Mouse (Mus musculus): ENCODE results near the gene Eif4b. TPM values are rescaled to one million over a fixed set of nuclear protein-coding genes. Genes with fewer than 3 reads are reported as not detected.

Gene Eif4b
- total RNA-seq (2021): 100 to 1,000 TPM; 130 to 139 TPM
- long read RNA-seq, experiment 1, transcript Eif4b-201 (15 exons, 3,854 nt): major isoform, 58 of 89 reads
- long read RNA-seq, experiment 1, partial matches to known transcripts: 22 of 89 reads
- long read RNA-seq, experiment 1, other reads (novel, unspliced or antisense): 9 of 89 reads
- long read RNA-seq, experiment 2, transcript Eif4b-201 (15 exons, 3,854 nt): major isoform, 87 of 122 reads
- long read RNA-seq, experiment 2, partial matches to known transcripts: 33 of 122 reads
- long read RNA-seq, experiment 2, other reads (novel, unspliced or antisense): 2 of 122 reads

GRCm38 (mm10) chr15:102073559-102074069, at the start of gene Eif4b:
Gene Eif4b, plus strand, starts transcription at chr15:102073773.
- intact Hi-C loops (cut with DNase I; ENCODE audit: low total_unique reads): no loop called here
- DNase-seq: peak; percentile 100

DNA sequence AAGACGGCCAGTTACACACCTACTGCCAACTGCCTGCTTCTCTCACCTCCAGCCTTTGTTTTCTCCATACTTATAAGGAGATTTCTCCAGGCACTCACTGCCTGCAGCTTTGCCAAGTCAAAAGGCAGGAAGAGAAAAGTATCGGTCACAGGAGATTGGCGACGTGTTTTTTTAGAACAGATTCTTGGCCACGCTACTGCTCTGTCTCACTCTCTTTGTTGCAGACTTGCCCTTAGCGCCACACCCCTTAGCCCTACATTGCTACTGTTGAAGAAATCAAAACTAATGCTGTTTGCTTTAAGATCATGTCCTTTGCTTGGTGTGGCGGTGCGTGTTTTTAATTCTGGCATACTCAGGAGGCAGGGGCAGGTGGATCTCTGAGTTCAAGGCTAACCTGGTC, 49.7 kb upstream of the Eif4b start:
- intact Hi-C loops (cut with DNase I; ENCODE audit: low total_unique reads): no loop called here

DNA sequence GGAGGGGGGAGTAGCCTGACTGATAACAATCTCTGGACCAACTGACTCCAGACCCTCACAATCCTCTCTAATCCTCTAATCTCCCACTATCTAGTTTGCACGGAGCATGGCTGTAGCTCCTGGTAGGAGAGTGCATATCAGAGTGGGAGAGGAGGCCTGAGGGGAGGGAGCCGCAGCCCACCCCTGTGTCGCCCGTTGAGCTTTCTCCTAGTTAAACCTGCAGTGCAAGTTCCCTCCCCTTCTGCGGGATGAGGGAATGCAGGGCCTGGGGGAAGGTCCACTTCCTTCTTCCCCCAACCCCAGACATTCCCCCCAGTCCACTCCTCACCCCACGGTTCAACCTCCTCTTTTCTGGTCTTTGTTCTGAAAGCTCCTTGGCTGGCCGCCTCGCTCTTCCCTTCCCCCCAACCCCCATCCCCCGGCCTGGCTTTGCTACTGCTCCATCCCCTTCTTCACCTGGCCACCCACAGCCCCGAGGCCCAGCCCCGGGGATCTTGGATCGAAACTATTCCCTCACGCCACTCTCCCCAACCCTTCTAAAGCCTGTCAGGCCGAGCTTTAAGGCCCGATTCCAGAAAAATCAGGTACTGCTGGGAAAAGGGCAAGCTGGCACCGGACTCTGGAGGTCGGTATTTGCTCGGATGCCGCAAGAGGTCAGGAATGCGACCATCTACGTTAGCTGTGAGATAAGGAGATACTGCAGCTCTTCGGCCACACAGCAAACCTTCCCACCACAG, 48.3 kb upstream of the Eif4b start:
- intact Hi-C loops (cut with DNase I; ENCODE audit: low total_unique reads): no loop called here
- no peak for DNase-seq

More for the DNA sequence above, 49.7 kb upstream of the Eif4b start:
- no peak for DNase-seq

- intact Hi-C loops (cut with DNase I; ENCODE audit: low total_unique reads): no loop called here
- DNase-seq: no peak
Observed at GRCm38 (mm10) chr15:102026430-102026829, 47.1 kb upstream of the Eif4b start.

GRCm38 (mm10) chr15:102028040-102028439, 45.5 kb upstream of the Eif4b start, which contains the start of gene Krt18:
Gene Krt18, plus strand, starts transcription at chr15:102028180.
- DNase-seq: no peak
- intact Hi-C loops (cut with DNase I; ENCODE audit: low total_unique reads): no loop called here

DNA sequence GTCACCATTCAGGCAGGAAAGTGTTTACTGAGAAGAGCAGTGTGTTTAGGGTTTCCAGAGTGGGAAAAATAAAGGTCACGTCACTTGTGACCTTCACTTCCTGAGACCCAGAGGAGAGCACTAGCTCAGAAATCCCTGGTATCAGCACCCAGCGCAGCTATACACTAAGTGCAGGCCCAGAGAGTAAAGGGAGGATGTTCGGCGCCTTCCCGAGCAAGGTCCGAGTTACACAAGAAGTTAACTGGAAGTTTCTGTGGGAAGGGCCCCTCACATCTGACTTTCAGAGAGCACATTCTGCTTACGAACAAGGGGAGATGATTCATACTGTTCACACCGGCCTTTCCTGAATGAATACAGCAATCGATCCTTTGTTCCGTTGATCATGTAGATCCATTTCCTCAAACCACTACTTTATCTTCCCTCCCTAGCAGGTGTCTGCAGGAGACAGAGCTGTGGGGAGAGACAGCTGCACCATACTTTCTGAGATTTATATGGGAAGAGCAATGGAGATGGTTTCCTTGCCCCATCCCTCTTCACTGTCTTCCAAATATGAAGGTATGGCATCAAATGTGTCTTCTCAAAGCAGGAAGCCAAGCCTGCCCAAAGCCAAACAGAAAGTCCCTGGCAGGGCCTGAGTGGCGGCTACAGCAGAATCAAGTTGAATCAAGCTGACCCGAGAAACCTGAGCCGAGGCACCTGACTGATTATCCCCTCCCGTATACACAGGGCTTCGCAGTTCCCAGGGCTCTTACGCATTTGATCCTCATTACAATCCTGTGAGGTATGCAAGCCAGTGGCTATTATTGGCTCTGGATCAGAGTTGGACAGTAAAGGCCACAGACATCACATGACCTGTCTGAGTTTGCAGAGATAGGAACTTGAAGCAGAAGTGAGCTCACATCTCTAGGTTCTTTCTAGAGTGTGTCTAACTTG, 39.2 kb upstream of the Eif4b start:
- no peak for DNase-seq
- intact Hi-C loops (cut with DNase I; ENCODE audit: low total_unique reads): no loop called here

DNA sequence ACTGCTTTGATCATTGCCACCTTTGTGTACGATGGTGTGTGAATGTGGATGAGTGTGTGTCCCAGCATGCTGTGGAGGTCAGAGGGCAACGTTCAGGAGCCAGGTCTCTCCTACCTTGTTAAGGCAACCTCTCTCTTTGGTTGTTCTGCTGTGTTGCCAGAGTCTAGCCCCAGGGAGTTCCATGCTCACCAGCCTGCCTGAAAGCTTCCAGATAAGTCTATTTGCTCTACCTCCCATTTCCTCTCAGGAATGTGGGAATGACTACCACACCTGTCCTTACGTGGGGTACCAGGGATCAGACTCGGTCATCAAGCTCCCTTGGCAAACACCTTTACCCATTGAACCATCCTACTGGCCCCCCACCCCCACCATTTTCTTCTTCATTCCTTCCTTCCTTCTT, 33.3 kb upstream of the Eif4b start:
- no peak for DNase-seq
- intact Hi-C loops (cut with DNase I; ENCODE audit: low total_unique reads): no loop called here

DNA sequence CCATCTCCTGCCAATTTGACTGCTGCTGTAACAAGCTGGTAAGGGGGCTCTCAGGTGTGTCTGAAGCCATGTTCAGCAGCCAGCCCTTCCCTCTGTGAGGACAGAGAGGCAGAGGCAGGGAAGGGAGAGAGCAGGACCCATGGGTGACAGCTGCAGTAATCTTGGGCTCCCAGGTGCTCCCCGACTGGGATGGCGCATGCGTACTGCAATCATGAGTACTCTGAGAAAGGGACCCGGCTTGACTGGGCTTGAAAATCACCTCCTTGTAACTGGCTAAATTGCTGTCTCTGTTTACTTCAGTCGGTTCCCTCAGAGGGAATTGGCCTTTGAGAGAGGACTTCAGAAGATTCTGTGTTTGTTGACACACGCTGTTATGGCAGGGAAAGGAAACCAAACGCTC, 31.6 kb upstream of the Eif4b start:
- intact Hi-C loops (cut with DNase I; ENCODE audit: low total_unique reads): no loop called here
- DNase-seq: no peak

DNA sequence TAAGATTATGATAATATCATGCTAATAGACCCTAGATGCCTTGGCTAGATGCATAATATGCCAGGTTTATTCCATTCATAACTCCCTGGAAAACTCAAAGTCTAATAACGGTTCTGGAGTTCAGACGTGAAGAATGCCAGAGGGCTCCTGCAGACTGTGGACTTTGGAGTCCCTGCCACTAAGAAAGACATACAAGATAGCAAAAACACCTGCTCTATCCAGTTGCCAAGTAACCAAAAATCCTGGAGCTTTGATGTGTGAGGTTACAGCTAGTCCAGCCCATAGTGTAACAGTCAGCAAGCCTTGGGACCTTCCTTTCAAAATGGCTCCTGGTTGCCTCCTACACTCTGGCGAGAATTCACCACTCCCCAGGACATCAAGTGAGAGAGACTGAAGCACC, 28.8 kb upstream of the Eif4b start:
- intact Hi-C loops (cut with DNase I; ENCODE audit: low total_unique reads): no loop called here
- DNase-seq: no peak

GRCm38 (mm10) chr15:102045691-102046090, 27.9 kb upstream of the Eif4b start:
- intact Hi-C loops (cut with DNase I; ENCODE audit: low total_unique reads): no loop called here
- DNase-seq: no peak

DNA sequence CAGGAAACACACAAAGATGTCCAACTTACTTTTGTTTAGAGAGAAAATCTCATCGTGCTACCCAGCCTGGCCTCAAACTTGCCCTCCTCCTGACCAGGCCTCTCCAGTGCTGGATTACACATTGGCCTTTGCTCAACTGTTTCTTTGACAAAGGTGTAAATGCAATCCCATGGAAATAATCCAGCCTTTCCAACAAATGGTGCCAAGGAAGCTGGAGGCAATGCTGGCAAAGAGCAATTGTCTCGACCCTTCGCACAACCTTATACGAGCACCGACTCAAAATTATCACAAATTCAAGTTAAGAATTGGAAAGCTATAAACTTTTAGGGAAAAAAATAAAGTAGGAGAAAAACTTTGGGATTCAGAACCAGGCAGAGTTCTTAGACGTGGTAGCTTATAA, 25.6 kb upstream of the Eif4b start:
- intact Hi-C loops (cut with DNase I; ENCODE audit: low total_unique reads): no loop called here
- DNase-seq: no peak

GRCm38 (mm10) chr15:102049871-102050270, 23.7 kb upstream of the Eif4b start:
- intact Hi-C loops (cut with DNase I; ENCODE audit: low total_unique reads): no loop called here
- DNase-seq: no peak

- peak; percentile 35 for DNase-seq
- intact Hi-C loops (cut with DNase I; ENCODE audit: low total_unique reads): no loop called here
Observed at GRCm38 (mm10) chr15:102051920-102052683, 21.5 kb upstream of the Eif4b start.

GRCm38 (mm10) chr15:102056495-102057174, 16.9 kb upstream of the Eif4b start:
- intact Hi-C loops (cut with DNase I; ENCODE audit: low total_unique reads): no loop called here
- no peak for DNase-seq

- intact Hi-C loops (cut with DNase I; ENCODE audit: low total_unique reads): loop anchor here (2.0 to 10.0 kb wide), 4 partner anchors 75 to 731 kb away; partner anchors contain the start of gene Krt84
Observed at GRCm38 (mm10) chr15:102065661-102066325, 7.8 kb upstream of the Eif4b start.

DNA sequence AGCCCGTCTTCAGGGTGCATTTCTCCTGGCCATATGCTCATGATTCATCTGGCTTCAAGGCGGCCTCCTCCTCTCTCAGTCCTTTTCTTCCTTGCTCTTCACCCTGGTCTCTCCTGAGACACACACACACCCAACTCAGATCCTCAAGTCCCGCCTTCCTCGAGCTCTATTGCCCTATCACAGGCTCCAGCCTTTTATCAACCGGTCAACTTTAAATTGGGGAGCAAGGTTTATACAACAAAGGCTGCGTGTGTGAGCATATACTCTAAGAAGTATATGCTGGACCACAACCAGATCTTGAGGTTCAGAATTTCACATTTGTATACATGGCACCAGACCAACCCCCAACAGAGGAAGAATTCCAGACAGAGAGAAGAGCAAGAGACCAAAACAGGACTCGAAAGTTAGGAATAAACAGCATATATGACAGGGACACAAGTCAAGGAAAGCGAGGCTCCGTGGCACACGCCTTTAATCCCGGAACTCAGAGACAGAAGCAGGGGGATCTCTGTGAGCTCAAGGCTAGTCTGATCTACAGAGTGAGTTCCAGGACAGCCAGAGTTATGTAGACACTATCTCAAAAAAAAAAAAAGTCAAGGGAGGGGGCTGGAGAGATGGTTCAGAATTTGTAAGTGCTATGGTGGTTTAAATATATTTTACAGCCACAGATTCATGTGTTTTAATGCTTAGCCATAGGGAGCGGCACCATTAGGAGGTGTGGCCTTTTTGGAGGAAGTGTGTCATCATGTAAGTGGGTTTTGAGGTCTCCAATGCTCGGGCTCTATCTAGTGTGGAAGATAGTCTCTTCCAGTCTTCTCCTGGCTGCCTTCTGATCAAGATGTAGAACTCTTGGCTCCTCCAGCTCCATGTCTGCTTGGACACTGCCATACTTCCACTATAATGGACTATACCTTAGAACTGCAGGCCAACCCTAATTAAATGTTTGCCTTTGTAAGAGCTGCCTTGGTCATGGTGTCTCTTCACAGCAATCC, 2.8 kb upstream of the Eif4b start:
- DNase-seq: no peak
- intact Hi-C loops (cut with DNase I; ENCODE audit: low total_unique reads): no loop called here

More at GRCm38 (mm10) chr15:102065661-102066325, 7.8 kb upstream of the Eif4b start:
- peak; percentile 94 for DNase-seq
